Mouse (Mus musculus) small intestine, adult 2 months (tissue): Measurements from ENCODE around the gene Iscu. TPM values are rescaled to one million over a fixed set of nuclear protein-coding genes. Genes with fewer than 3 reads are reported as not detected.

Source experiments
- H3K27ac ChIP-seq: fragments of 200-500 bp; 2 replicates; pipeline ENCODE4 v1.5.1; 2012; ENCODE audit warnings: low read depth, low read length, control low read depth, inconsistent platforms; ENCODE audit not compliant: insufficient read depth
- H3K27me3 ChIP-seq: fragments of 200-500 bp; 2 replicates; pipeline ENCODE4 v1.6.1; 2012; ENCODE audit warnings: mild to moderate bottlenecking, moderate library complexity, low read length, inconsistent platforms; ENCODE audit not compliant: control insufficient read depth, insufficient read depth
- H3K36me3 ChIP-seq: fragments of 200-500 bp; 2 replicates; pipeline ENCODE4 v1.6.1; 2012; ENCODE audit warnings: mild to moderate bottlenecking, low read length, control low read depth, inconsistent platforms; ENCODE audit not compliant: control insufficient read depth, insufficient read depth
- H3K4me1 ChIP-seq: fragments of 200-500 bp; 2 replicates; pipeline ENCODE4 v1.6.1; 2012; ENCODE audit warnings: low read length, inconsistent platforms, mixed read lengths; ENCODE audit not compliant: control insufficient read depth, insufficient read depth, insufficient read length
- H3K4me3 ChIP-seq: fragments of 200-500 bp; 2 replicates; pipeline ENCODE4 v1.5.1; 2012; ENCODE audit warnings: low read depth, mild to moderate bottlenecking, control low read depth, inconsistent platforms, low read length, moderate library complexity
- CTCF ChIP-seq: fragments of 200-500 bp; IDR thresholded peaks from 2 replicates; pipeline ENCODE4 v1.5.1; 2012; ENCODE audit warnings: low read depth, mild to moderate bottlenecking, control low read depth, inconsistent platforms, low read length, moderate library complexity, mixed read lengths; ENCODE audit not compliant: insufficient replicate concordance, insufficient read length; ENCODE audit errors: extremely low read depth
- POLR2A ChIP-seq: fragments of 200-500 bp; IDR thresholded peaks from 2 replicates; pipeline ENCODE4 v1.6.1; 2012; ENCODE audit warnings: low read depth, mild to moderate bottlenecking, control low read depth, inconsistent platforms, low read length, moderate library complexity
- WGBS: fragments of 180-500 bp; shearing (Covaris S2); methylation state at CpG from one replicate; pipeline ENCODE4 v1.1.7; 2018; 5-methylcytosine and 5-hydroxymethylcytosine counted together
- polyA plus RNA-seq: library from polyadenylated mRNA; depleted of rRNA; stranded (reverse); fragments of >200 nt; gene quantifications from 2 replicates; pipeline ENCODE4 v1.2.3, GENCODE M21; 2012; rRNA removed

The Iscu gene
- polyA plus RNA-seq = 31.2 and 57.5 TPM in 2 replicates

- H3K27me3 ChIP-seq = no peaks in the 10 kb centered on the region
- peaks cover 28% of the 10 kb centered on the region for H3K36me3 ChIP-seq
- peak within 1 kb of the TSS; percentile 94 for H3K27ac ChIP-seq
- peaks cover 12% of the 10 kb centered on the region; the same call in 1 of the 2 replicates for H3K4me1 ChIP-seq
- H3K4me3 ChIP-seq = peak within 1 kb of the TSS; percentile 89
- under 1% methylated on average over 49 of the region's 49 CpGs for WGBS
- TF ChIP-seq POLR2A (peak; percentile 56; the same call in 1 of the 2 replicates), CTCF (no peak)
These were observed at the start of gene Iscu, which contains the start of gene Sart3 for GRCm38 (mm10) chr5:113772450-113772895. Iscu (plus strand) TSS chr5:113772748. Sart3 (minus strand) TSS chr5:113772510.

GRCm38 (mm10) chr5:113723567-113724237, 48.8 kb upstream of the Iscu start:
- TF ChIP-seq CTCF (no peak), POLR2A (no peak)
- WGBS = 36% methylated on average over 8 of the region's 8 CpGs
- H3K4me1 ChIP-seq = no peaks in the 10 kb centered on the region

GRCm38 (mm10) chr5:113724446-113724845, 48.1 kb upstream of the Iscu start, which contains the start of gene 1700069L16Rik:
1700069L16Rik (minus strand) TSS chr5:113724772.
- TF ChIP-seq POLR2A (no peak), CTCF (peak; percentile 88)
- Histone ChIP-seq H3K4me3 (no peak within 1 kb of the TSS), H3K36me3 (no peaks in the 10 kb centered on the region), H3K4me1 (no peaks in the 10 kb centered on the region), H3K27me3 (peaks cover 3% of the 10 kb centered on the region; the same call in 1 of the 2 replicates), H3K27ac (no peak within 1 kb of the TSS)
- 5% methylated on average over 15 of the region's 15 CpGs for WGBS

More at GRCm38 (mm10) chr5:113723567-113724237, 48.8 kb upstream of the Iscu start:
- no peak overlapping the region for H3K4me3 ChIP-seq
- H3K27me3 ChIP-seq = peaks cover 3% of the 10 kb centered on the region; the same call in 1 of the 2 replicates
- H3K27ac ChIP-seq = no peak overlapping the region
- H3K36me3 ChIP-seq = no peaks in the 10 kb centered on the region

DNA sequence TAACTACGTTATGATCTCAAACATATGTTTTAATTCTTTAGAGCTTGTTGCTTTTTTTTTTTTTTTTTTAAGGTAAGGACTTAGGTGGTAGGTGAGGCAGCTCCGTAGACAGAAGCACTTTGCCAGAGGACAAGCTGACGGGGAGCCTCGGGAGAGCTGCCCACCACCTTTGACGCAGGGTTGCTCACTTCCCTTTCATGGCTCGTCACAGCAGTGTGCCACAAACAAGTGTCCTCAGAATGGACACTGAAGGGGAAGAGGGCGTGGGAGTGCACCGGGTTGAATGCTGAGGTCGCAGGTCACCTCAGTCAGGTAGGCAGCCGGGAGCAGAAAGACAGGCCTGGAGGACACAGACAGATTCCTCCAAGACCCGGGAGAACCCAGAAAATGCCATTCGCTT, 47.1 kb upstream of the Iscu start:
- Histone ChIP-seq H3K36me3 (no peaks in the 10 kb centered on the region), H3K4me1 (no peaks in the 10 kb centered on the region), H3K4me3 (no peak overlapping the region), H3K27me3 (peaks cover 3% of the 10 kb centered on the region; the same call in 1 of the 2 replicates), H3K27ac (no peak overlapping the region)
- 66% methylated on average over 12 of the region's 12 CpGs for WGBS
- no peak for TF ChIP-seq CTCF
- no peak for TF ChIP-seq POLR2A

GRCm38 (mm10) chr5:113726618-113727017, 45.9 kb upstream of the Iscu start:
- Histone ChIP-seq H3K27ac (no peak overlapping the region), H3K27me3 (peaks cover 3% of the 10 kb centered on the region; the same call in 1 of the 2 replicates), H3K4me1 (no peaks in the 10 kb centered on the region), H3K4me3 (no peak overlapping the region), H3K36me3 (no peaks in the 10 kb centered on the region)
- WGBS = 67% methylated on average over 6 of the region's 6 CpGs
- TF ChIP-seq CTCF (no peak), POLR2A (no peak)

DNA sequence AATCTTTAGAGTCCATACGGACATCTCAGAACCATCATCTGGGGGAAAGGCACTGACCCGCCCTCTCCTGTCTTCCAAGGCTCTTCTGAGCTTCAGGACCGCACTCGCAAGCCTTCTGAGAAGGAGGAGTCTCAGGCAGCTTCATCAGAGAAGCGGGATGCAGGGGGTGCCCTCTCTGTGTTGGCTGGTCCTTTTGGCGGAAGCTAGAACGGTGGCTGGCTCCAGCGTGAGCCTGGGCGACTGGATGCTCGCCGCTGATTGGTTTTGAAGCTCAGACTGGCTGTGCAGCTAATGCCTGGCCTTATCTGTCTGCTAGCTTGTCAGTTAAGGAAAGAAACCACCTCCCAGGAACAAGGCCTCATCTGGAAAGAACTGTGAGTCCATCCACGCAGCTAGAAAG, 45.3 kb upstream of the Iscu start:
- WGBS = 55% methylated on average over 12 of the region's 12 CpGs
- Histone ChIP-seq H3K36me3 (no peaks in the 10 kb centered on the region), H3K27ac (no peak overlapping the region), H3K4me3 (no peak overlapping the region), H3K4me1 (no peaks in the 10 kb centered on the region), H3K27me3 (peaks cover 3% of the 10 kb centered on the region; the same call in 1 of the 2 replicates)
- TF ChIP-seq POLR2A (no peak), CTCF (no peak)

DNA sequence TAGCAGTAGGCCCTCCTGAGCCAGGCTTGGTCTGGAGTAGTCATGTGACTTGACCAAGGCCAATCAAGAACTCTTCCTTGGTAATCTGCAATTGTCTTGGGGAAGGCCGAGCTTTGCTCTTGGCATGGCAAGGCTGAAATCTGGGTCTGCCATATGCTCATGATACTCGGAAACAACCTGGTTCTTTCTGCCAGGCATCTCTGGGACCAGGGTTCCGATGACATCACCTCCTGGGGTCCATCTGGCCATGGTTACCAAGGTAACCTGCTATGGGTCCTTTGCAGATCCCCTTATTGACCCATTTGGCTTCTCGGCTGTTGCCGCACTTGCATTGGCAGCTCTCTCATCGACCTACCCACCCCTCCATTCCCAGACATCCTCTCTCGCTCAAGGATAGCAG, 44.5 kb upstream of the Iscu start:
- 83% methylated on average over 7 of the region's 7 CpGs for WGBS
- H3K4me3 ChIP-seq = no peak overlapping the region

More for the DNA sequence above, 44.5 kb upstream of the Iscu start:
- no peak overlapping the region for H3K27ac ChIP-seq
- TF ChIP-seq CTCF (no peak), POLR2A (no peak)
- no peaks in the 10 kb centered on the region for H3K36me3 ChIP-seq
- H3K27me3 ChIP-seq = peaks cover 3% of the 10 kb centered on the region; the same call in 1 of the 2 replicates
- H3K4me1 ChIP-seq = no peaks in the 10 kb centered on the region
